Mouse (Mus musculus) kidney, postnatal 0 days (tissue): ENCODE data around the gene Rab8b. TPM values are rescaled to one million over a fixed set of nuclear protein-coding genes. Genes with fewer than 3 reads are reported as not detected.
"Not testable (repeated sequence)": the region's sequence is repeated elsewhere in the genome, so short reads cannot be mapped to it uniquely, and the experiment has no call there.

ENCODE experiments used
- ATAC-seq: fragments of 200-750 bp; cut with Nextera tagmentation; replicated peaks from 2 replicates; pipeline ENCODE4 v1.8.0; 2017; ENCODE audit warnings: low read depth, moderate number of reproducible peaks, moderate TSS enrichment, moderate library complexity; ENCODE audit not compliant: low FRiP score
- DNase-seq: peaks from one replicate; pipeline ENCODE4 v3.0.0-alpha.2; 2016; ENCODE audit warnings: low spot score
- H3K27ac ChIP-seq: fragments of 300-500 bp; sonication (generic); 2 replicates; pipeline ENCODE4 v1.5.1; 2014; ENCODE audit warnings: mild to moderate bottlenecking
- H3K27me3 ChIP-seq: fragments of 300-500 bp; sonication (generic); 2 replicates; pipeline ENCODE4 v1.6.1; 2014; ENCODE audit warnings: low read length, mixed read lengths; ENCODE audit not compliant: insufficient read depth
- H3K36me3 ChIP-seq: fragments of 300-500 bp; sonication (generic); 2 replicates; pipeline ENCODE4 v1.6.1; 2014; ENCODE audit warnings: low read length, mixed read lengths; ENCODE audit not compliant: insufficient read depth
- H3K4me1 ChIP-seq: fragments of 300-500 bp; sonication (generic); replicated peaks from 2 replicates; pipeline ENCODE4 v1.6.1; 2014; ENCODE audit warnings: antibody characterized with exemption, low read length, mixed read lengths; ENCODE audit not compliant: insufficient read depth
- H3K4me2 ChIP-seq: fragments of 300-500 bp; sonication (generic); 2 replicates; pipeline ENCODE4 v1.6.1; 2014; ENCODE audit warnings: mild to moderate bottlenecking, low read length, moderate library complexity, mixed read lengths
- H3K4me3 ChIP-seq: fragments of 300-500 bp; sonication (generic); replicated peaks from 2 replicates; pipeline ENCODE4 v1.5.1; 2014; ENCODE audit warnings: low read depth, low read length
- H3K9ac ChIP-seq: fragments of 300-500 bp; sonication (generic); 2 replicates; pipeline ENCODE4 v1.6.1; 2014; ENCODE audit warnings: low read depth, low read length
- H3K9me3 ChIP-seq: fragments of 300-500 bp; sonication (generic); replicated peaks from 2 replicates; pipeline ENCODE4 v1.6.1; 2016; ENCODE audit warnings: low read length, inconsistent platforms, mixed read lengths
- CTCF ChIP-seq: IDR thresholded peaks from 2 replicates; pipeline ENCODE4 v1.5.1; 2016; ENCODE audit warnings: antibody characterized with exemption, low read depth, mild to moderate bottlenecking, moderate library complexity
- WGBS: fragments of 180-500 bp; shearing (Covaris S2); extraction: QIAGEN DNeasy Blood & Tissue Kit; methylation state at CpG from one replicate; pipeline ENCODE4 v1.1.7; 2014; 5-methylcytosine and 5-hydroxymethylcytosine counted together
- polyA plus RNA-seq: library from polyadenylated mRNA; unstranded; fragments of >200 nt; fragmentation: Nextera tagmentation; extraction: Ambion mirVana; gene quantifications from 2 replicates; pipeline ENCODE4 v1.2.1, GENCODE M21; 2015

The Rab8b gene
- polyA plus RNA-seq, 1 experiment from 2014 or later: 9.3 TPM

DNA sequence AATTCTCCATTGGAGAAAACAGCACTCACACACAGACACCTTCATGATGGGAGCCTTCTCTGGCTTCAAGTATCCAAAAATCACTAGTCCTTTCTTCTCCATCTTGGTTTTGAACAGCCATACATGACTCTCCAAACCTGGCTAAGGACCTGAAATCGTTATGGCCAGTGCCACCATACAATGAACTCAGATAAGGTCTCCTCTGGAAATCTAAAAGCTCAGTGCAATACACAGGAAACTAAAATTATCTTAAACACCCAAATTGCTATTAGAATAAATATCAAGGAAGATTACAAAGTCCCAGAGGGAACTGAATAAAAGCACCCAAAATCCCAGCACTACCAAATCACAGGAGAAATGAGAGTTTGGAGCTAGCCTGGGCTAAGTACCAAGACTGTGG is 25.1 kb downstream of the Rab8b start:
- no peaks in the 10 kb centered on the region; the same call in 1 of the 2 replicates for H3K4me1 ChIP-seq
- no peak overlapping the region for H3K9ac ChIP-seq
- no peaks in the 10 kb centered on the region for H3K9me3 ChIP-seq
- WGBS: 98% methylated on average over 1 of the region's 1 CpGs
- H3K4me2 ChIP-seq: no peak overlapping the region
- no peaks in the 10 kb centered on the region for H3K36me3 ChIP-seq
- DNase-seq (no peak), ATAC-seq (no peak)
- H3K27me3 ChIP-seq: no peaks in the 10 kb centered on the region
- no peak for TF ChIP-seq CTCF
- H3K4me3 ChIP-seq: no peak overlapping the region
- H3K27ac ChIP-seq: no peak overlapping the region

DNA sequence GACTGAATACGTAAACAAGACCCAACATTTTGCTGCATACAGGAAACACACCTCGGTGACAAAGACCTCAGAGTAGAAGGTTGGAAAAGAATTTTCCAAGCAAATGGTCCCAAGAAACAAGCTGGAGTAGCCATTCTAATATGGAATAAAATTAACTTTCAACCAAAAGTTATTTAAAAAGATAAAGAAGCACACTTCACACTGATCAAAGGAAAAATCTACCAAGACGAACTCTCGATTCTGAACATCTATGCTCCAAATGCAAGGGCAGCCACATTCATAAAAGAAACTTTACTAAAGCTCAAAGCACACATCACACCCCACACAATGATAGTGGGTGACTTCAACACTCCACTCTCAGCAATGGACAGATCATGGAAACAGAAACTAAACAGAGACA is 27.0 kb downstream of the Rab8b start:
- H3K27ac ChIP-seq, H3K4me2 ChIP-seq, H3K9me3 ChIP-seq, ATAC-seq, H3K9ac ChIP-seq, H3K4me1 ChIP-seq, H3K27me3 ChIP-seq, H3K4me3 ChIP-seq, DNase-seq, H3K36me3 ChIP-seq: not testable (repeated sequence)
- WGBS: 98% methylated on average over 4 of the region's 4 CpGs

- H3K4me2 ChIP-seq: no peak overlapping the region
- no peaks in the 10 kb centered on the region for H3K9me3 ChIP-seq
- ATAC-seq (no peak), DNase-seq (no peak)
- H3K36me3 ChIP-seq: no peaks in the 10 kb centered on the region
- H3K27ac ChIP-seq: no peak overlapping the region
- TF ChIP-seq CTCF: no peak
- H3K4me1 ChIP-seq: no peaks in the 10 kb centered on the region; the same call in 1 of the 2 replicates
- no peak overlapping the region for H3K9ac ChIP-seq
- H3K4me3 ChIP-seq: no peak overlapping the region
- 60% methylated on average over 6 of the region's 6 CpGs for WGBS
- no peaks in the 10 kb centered on the region for H3K27me3 ChIP-seq
Observed at GRCm38 (mm10) chr9:66887960-66888610, 31.4 kb downstream of the Rab8b start.

DNA sequence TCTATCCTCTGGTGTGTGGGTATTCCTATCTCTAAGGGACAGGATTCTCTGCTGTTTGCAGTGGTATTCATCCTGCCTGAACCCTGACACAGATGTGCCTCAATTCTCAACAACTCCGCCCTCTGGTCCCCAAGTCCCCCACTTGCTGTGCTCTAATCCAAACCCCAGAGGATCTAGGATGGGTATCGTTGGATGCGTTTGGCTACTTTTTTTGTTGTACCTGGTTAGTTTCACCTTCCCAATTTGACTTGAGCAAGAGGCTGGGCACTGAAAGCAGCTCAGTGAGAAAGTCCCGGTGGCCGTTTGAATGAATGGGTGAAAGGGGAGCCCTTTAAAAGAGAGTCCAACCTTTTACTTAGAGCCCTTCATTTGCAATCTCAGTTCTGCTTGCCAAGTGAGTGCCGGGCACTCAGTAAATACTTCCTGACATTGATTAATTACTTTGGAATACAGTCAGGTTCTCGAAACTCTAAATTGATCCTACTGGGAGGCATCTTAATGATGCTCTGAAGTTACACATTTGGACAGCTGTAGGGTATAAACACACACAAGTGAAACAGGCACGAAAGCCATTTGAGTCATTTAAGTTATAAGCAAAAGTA is 32.1 kb downstream of the Rab8b start:
- H3K9me3 ChIP-seq: no peaks in the 10 kb centered on the region
- H3K36me3 ChIP-seq: no peaks in the 10 kb centered on the region
- no peak overlapping the region for H3K4me2 ChIP-seq
- H3K27me3 ChIP-seq: no peaks in the 10 kb centered on the region
- no peak overlapping the region for H3K9ac ChIP-seq
- H3K4me1 ChIP-seq: no peaks in the 10 kb centered on the region; the same call in 1 of the 2 replicates
- H3K4me3 ChIP-seq: no peak overlapping the region
- H3K27ac ChIP-seq: no peak overlapping the region
- TF ChIP-seq CTCF: no peak
- 45% methylated on average over 8 of the region's 8 CpGs for WGBS
- ATAC-seq: no peak
- no peak for DNase-seq

DNA sequence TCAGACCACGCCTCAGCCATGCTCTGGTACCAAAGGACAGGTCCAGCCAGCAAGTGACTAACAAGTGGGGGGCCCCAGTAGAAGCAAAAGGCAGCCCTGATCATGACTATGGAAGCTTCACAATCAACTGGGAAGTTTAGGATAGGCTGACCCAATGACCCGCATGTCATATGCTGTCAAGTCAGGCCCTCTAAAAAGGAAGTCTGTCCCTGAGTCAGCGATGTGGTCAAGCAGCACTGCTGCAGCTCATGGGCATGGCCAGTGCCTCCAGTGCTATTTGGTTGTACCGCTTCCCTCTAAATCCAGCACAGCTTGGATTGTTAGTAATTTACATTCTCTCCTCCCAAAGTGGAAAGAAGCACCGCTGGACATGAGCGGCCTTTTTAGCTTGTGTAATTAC is 32.7 kb downstream of the Rab8b start:
- WGBS: 79% methylated on average over 6 of the region's 6 CpGs
- H3K9ac ChIP-seq: no peak overlapping the region
- no peak overlapping the region for H3K4me2 ChIP-seq
- DNase-seq (no peak), ATAC-seq (no peak)
- no peaks in the 10 kb centered on the region for H3K27me3 ChIP-seq
- H3K36me3 ChIP-seq: no peaks in the 10 kb centered on the region
- no peaks in the 10 kb centered on the region; the same call in 1 of the 2 replicates for H3K4me1 ChIP-seq
- H3K9me3 ChIP-seq: no peaks in the 10 kb centered on the region
- H3K4me3 ChIP-seq: no peak overlapping the region
- H3K27ac ChIP-seq: no peak overlapping the region
- no peak for TF ChIP-seq CTCF

- 47% methylated on average over 3 of the region's 3 CpGs for WGBS
- Histone ChIP-seq H3K27ac (no peak overlapping the region), H3K4me3 (no peak overlapping the region), H3K4me2 (no peak overlapping the region), H3K36me3 (no peaks in the 10 kb centered on the region), H3K9ac (no peak overlapping the region), H3K27me3 (no peaks in the 10 kb centered on the region), H3K9me3 (no peaks in the 10 kb centered on the region), H3K4me1 (no peaks in the 10 kb centered on the region; the same call in 1 of the 2 replicates)
- DNase-seq (no peak), ATAC-seq (no peak)
- no peak for TF ChIP-seq CTCF
Observed at GRCm38 (mm10) chr9:66886366-66886765, 33.1 kb downstream of the Rab8b start.
